Mouse (Mus musculus) small intestine, adult 2 months (tissue): ENCODE measurements around the gene Pwwp2b.

Experiments used
- CTCF ChIP-seq: fragments of 200-500 bp; IDR thresholded peaks from 2 replicates; pipeline ENCODE4 v1.5.1; 2012; ENCODE audit warnings: low read depth, mild to moderate bottlenecking, control low read depth, inconsistent platforms, low read length, moderate library complexity, mixed read lengths; ENCODE audit not compliant: insufficient replicate concordance, insufficient read length; ENCODE audit errors: extremely low read depth
- POLR2A ChIP-seq: fragments of 200-500 bp; IDR thresholded peaks from 2 replicates; pipeline ENCODE4 v1.6.1; 2012; ENCODE audit warnings: low read depth, mild to moderate bottlenecking, control low read depth, inconsistent platforms, low read length, moderate library complexity

- peak; percentile 9; the same call in 1 of the 2 replicates for TF ChIP-seq POLR2A
- TF ChIP-seq CTCF: no peak
Measured at GRCm38 (mm10) chr7:139212754-139213745, 35.2 kb upstream of the Pwwp2b start, which contains the start of the genes Lrrc27 and Stk32c.
